Mouse (Mus musculus) stomach, embryonic 15.5 days (tissue): ENCODE data around the gene Ttll11. TPM values are rescaled to one million over a fixed set of nuclear protein-coding genes. Genes with fewer than 3 reads are reported as not detected.

Experiments used
- ATAC-seq: fragments of 200-750 bp; cut with Nextera tagmentation; 2 replicates; pipeline ENCODE4 v1.8.0; 2017; ENCODE audit warnings: low read depth, moderate number of reproducible peaks, moderate TSS enrichment; ENCODE audit not compliant: insufficient read depth, low FRiP score
- H3K27ac ChIP-seq: fragments of 300-500 bp; sonication (generic); 2 replicates; pipeline ENCODE4 v1.5.1; 2015; ENCODE audit warnings: mild to moderate bottlenecking, inconsistent platforms
- H3K27me3 ChIP-seq: fragments of 300-500 bp; sonication (generic); replicated peaks from 2 replicates; pipeline ENCODE4 v1.6.1; 2015; ENCODE audit warnings: inconsistent platforms
- H3K36me3 ChIP-seq: fragments of 300-500 bp; sonication (generic); 2 replicates; pipeline ENCODE4 v1.6.1; 2015; ENCODE audit warnings: inconsistent platforms
- H3K4me1 ChIP-seq: fragments of 300-500 bp; sonication (generic); 2 replicates; pipeline ENCODE4 v1.6.1; 2015; ENCODE audit warnings: inconsistent platforms
- H3K4me2 ChIP-seq: fragments of 300-500 bp; sonication (generic); 2 replicates; pipeline ENCODE4 v1.6.1; 2015; ENCODE audit warnings: mild to moderate bottlenecking, inconsistent platforms
- H3K4me3 ChIP-seq: fragments of 300-500 bp; sonication (generic); replicated peaks from 2 replicates; pipeline ENCODE4 v1.5.1; 2015; ENCODE audit warnings: inconsistent platforms
- H3K9ac ChIP-seq: fragments of 300-500 bp; sonication (generic); 2 replicates; pipeline ENCODE4 v1.6.1; 2015; ENCODE audit warnings: inconsistent platforms
- H3K9me3 ChIP-seq: fragments of 300-500 bp; sonication (generic); 2 replicates; pipeline ENCODE4 v1.6.1; 2016; ENCODE audit warnings: inconsistent platforms
- WGBS: fragments of 180-500 bp; shearing (Covaris S2); methylation state at CpG from one replicate; pipeline ENCODE4 v1.1.7; 2015; 5-methylcytosine and 5-hydroxymethylcytosine counted together
- polyA plus RNA-seq: library from polyadenylated mRNA; unstranded; fragments of >200 nt; fragmentation: Nextera tagmentation; extraction: Ambion mirVana; gene quantifications from 2 replicates; pipeline ENCODE4 v1.2.1, GENCODE M21; 2015

Ttll11 gene
- 0.55 and 0.65 TPM in 2 replicates for polyA plus RNA-seq

DNA sequence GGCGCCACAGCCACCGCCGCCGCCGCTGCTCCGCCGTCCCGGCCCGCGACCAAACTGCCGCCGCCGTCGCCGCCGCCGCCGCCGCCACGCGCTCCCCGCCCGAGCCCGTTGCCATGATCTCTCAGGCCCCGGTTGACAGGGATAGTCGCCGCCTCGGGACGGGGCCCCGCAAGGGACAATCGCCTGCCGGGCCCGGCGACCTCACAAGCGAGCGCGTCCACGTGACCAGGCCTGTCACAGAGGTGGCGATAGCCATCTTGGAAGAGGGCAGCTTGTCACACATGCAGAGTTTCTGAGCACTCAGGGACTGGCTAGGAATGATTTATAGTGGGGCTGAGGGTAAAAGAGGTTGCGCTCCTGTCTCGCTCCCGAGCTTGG lies at the start of gene Ttll11:
TSS of gene Ttll11 (minus strand) at position 270 of the 378 bp plus-strand sequence.
- H3K4me1 ChIP-seq, result no peaks in the 10 kb centered on the region
- peak within 1 kb of the TSS; percentile 85 for H3K4me3 ChIP-seq
- no peaks in the 10 kb centered on the region for H3K36me3 ChIP-seq
- H3K27ac ChIP-seq, result peak within 1 kb of the TSS; percentile 9; the same call in 1 of the 2 replicates
- peak within 1 kb of the TSS; percentile 90 for H3K4me2 ChIP-seq
- no peaks in the 10 kb centered on the region for H3K27me3 ChIP-seq
- WGBS, result under 1% methylated on average over 39 of the region's 42 CpGs
- peak within 1 kb of the TSS; percentile 74 for H3K9ac ChIP-seq
- ATAC-seq, result peak; percentile 86
- H3K9me3 ChIP-seq, result no peaks in the 10 kb centered on the region

DNA sequence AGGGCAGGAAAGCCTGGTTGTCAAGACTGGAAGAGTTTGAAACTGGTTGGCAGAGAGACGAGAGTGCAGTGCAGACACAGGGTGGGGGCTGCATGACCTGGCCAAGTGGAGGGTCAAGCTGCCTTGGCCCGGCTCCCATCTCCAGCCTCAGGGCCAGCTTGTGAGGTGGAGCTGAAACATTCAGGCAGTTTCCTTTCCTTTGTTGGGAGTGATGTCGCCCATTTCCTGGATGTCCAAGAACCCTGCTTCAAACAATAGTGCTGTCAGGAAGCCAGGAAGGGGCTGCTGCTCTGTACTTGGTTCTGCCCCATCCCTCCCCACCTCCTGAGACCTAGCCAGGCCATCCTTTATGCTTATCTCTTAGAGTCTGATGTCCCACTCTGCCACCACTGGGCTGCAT lies 43.6 kb upstream of the Ttll11 start:
- Histone ChIP-seq H3K4me1 (no peaks in the 10 kb centered on the region), H3K9ac (no peak overlapping the region), H3K9me3 (no peaks in the 10 kb centered on the region), H3K4me3 (no peak overlapping the region), H3K36me3 (no peaks in the 10 kb centered on the region), H3K27me3 (0 out of 2 replicates have a peak, but pooled peaks cover 3% of the 10 kb centered on the region), H3K4me2 (no peak overlapping the region), H3K27ac (no peak overlapping the region)
- ATAC-seq, result no peak
- WGBS, result 50% methylated on average over 3 of the region's 3 CpGs

DNA sequence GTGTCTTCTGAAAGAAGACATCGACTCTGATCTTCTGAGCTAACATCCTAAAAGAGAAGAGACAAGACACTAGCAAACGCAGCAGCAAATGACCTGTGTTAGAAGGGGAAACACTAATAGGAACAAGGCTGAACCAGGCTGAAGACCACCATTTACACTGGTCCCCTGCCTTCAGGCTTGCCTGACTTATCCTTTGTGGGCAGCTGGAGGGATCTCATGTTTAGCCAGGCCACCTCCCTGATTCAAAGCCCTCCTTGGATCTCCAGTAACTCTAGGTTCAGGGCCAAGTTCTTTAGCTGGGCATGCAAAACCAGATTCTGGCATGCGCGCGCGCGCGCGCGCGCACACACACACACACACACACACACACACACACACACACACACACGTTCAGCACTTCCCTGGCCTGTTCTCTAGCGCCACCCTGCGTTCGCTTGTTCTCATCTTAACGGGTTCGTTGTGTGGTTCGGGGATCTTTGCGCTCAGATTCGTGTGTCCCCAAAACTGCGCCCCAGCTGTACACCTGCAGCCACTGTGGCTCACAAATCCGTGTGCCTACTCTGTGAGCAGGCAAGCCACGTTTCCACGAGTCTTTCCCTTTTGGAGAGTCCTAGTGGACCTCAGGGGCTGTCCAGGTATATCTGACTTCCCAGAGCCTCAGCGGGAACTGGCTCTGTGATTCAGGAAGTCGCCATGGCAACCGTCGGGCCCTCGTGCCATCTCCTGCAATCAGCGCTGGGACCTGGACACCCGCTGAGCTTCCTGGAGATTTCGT lies 41.9 kb upstream of the Ttll11 start:
- no peaks in the 10 kb centered on the region for H3K4me1 ChIP-seq
- peak overlapping the region; percentile 50 for H3K4me2 ChIP-seq
- peak overlapping the region; percentile 25 for H3K4me3 ChIP-seq
- 13% methylated on average over 32 of the region's 32 CpGs for WGBS
- H3K9ac ChIP-seq, result no peak overlapping the region
- no peak overlapping the region for H3K27ac ChIP-seq
- no peaks in the 10 kb centered on the region for H3K9me3 ChIP-seq
- 0 out of 2 replicates have a peak, but pooled peaks have one; percentile 27 for ATAC-seq
- 0 out of 2 replicates have a peak, but pooled peaks cover 3% of the 10 kb centered on the region for H3K27me3 ChIP-seq
- no peaks in the 10 kb centered on the region for H3K36me3 ChIP-seq

DNA sequence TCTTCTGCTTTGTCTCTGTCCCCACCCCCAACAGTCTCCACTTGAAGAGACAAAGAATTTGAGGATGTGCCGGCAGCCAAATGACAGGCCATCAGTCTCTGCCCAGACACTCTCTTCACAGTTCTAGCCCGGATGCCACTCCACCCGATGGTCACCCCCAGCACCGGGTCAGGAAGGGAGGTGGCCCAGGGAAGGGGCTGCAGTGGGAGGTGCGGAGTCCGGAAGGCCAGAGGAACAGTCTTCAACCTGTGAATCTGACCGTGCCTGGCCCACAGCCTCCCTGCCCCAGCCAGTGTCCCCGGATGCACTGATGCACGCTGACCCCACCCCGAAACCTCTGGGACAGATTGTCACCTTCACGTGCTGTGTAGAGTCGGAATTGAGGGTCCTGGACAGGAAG lies 33.3 kb upstream of the Ttll11 start:
- no peaks in the 10 kb centered on the region for H3K9me3 ChIP-seq
- peak; percentile 33; the same call in 1 of the 2 replicates for ATAC-seq
- no peaks in the 10 kb centered on the region for H3K36me3 ChIP-seq
- no peak overlapping the region for H3K4me2 ChIP-seq
- no peak overlapping the region for H3K9ac ChIP-seq
- H3K4me3 ChIP-seq, result no peak overlapping the region
- H3K27me3 ChIP-seq, result peaks cover 18% of the 10 kb centered on the region
- 52% methylated on average over 12 of the region's 12 CpGs for WGBS
- H3K4me1 ChIP-seq, result peaks cover 11% of the 10 kb centered on the region; the same call in 1 of the 2 replicates
- no peak overlapping the region for H3K27ac ChIP-seq

DNA sequence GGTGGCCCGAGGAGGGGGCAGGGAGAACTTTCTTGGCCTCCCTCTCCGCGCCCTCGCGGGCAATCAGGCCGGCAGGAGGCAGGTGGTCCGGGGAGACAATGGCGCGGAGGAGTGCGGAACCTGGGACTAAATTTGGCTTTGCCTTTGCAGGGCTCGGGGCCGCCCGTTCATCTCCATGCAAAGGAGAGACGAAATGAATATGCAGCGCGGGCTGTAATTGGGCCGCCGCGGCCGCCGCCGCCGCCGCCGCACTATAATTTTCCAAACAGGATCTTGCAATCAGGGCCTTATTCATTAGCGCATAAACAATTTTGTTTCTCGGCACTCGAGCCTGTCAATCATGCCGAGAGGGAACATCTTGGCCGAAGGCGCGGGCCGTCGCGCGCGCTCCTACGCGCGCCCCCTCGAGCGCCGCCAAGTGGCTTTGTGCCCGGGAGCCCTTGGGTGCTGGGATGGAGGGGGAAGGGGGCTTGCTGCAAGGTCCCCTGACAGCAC lies 31.7 kb upstream of the Ttll11 start:
- no peak for ATAC-seq
- under 1% methylated on average over 44 of the region's 44 CpGs for WGBS
- no peaks in the 10 kb centered on the region for H3K9me3 ChIP-seq
- H3K4me2 ChIP-seq, result peak overlapping the region; percentile 89
- no peak overlapping the region; the same call in 1 of the 2 replicates for H3K9ac ChIP-seq
- H3K27ac ChIP-seq, result no peak overlapping the region
- H3K4me1 ChIP-seq, result peaks cover 11% of the 10 kb centered on the region; the same call in 1 of the 2 replicates
- H3K4me3 ChIP-seq, result peak overlapping the region; percentile 43
- H3K36me3 ChIP-seq, result no peaks in the 10 kb centered on the region
- peaks cover 18% of the 10 kb centered on the region for H3K27me3 ChIP-seq

DNA sequence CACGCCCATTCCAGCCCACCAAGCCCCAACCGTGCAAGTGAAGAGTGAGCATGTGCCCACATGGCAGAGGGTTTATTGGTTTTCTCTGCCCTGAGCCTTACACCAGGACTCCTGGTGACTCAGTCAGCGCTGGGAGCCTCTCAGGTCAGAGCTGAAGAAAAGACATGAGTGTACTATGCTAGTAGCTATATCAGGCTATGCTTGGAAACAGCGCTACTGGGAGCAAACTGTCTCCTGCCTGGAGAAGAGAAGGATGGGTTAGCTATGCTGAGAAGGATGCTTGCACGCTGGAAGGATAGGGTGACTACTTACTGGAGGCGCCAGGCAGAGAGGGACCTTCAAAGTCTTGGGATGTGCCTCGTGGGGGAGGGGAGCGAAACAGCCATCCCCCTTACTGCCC lies 30.9 kb upstream of the Ttll11 start:
- Histone ChIP-seq H3K4me3 (no peak overlapping the region), H3K4me1 (peaks cover 11% of the 10 kb centered on the region; the same call in 1 of the 2 replicates), H3K9me3 (no peaks in the 10 kb centered on the region), H3K9ac (no peak overlapping the region), H3K27me3 (peaks cover 18% of the 10 kb centered on the region), H3K27ac (no peak overlapping the region), H3K36me3 (no peaks in the 10 kb centered on the region), H3K4me2 (peak overlapping the region; percentile 89; the same call in 1 of the 2 replicates)
- ATAC-seq, result no peak
- whole genome bisulfite sequencing, result 51% methylated on average over 8 of the region's 8 CpGs

DNA sequence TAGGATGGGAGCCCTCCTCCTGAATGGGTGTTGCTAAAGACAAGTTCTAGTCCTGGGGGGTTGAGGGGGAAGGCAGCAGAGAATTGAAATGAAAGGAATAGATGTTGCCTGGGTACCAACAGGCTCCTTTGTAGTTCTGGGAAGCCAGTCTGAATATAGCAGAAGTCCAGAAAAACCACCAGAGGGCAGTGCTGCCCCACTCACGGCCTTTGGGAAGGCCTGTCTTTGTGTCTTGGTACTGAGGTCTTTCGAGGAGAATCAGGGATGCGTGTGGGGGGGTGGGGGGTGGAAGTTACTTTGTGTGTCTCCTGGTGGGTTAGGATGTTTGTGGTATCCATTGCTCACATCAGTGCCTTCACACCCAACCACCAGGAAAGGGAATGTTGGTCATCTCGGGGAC lies 29.7 kb upstream of the Ttll11 start:
- Histone ChIP-seq H3K4me2 (no peak overlapping the region), H3K9me3 (no peaks in the 10 kb centered on the region), H3K27ac (no peak overlapping the region), H3K4me1 (peaks cover 11% of the 10 kb centered on the region; the same call in 1 of the 2 replicates), H3K36me3 (no peaks in the 10 kb centered on the region), H3K4me3 (no peak overlapping the region), H3K27me3 (peaks cover 18% of the 10 kb centered on the region), H3K9ac (no peak overlapping the region)
- ATAC-seq, result no peak
- WGBS, result 25% methylated on average over 4 of the region's 4 CpGs

DNA sequence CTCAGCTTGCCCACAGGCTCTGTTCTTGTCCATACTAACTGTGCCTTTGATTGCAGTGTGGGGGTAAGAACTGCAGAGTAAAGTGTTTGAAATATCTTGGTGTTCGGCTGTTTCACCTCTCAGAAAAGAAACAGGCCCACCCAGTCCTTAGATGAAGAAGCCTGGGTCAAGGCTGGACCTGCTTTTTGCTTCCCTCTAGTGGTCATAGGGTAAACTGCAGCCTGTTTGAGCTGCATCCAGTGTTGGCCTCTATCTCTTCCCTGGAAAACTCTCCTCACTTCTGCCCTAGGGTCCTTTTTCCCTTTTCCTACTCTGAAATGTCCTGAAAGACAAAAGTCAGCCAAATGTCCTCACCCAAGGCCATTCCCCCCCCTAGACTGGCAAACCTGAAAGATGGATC lies 28.4 kb upstream of the Ttll11 start:
- Histone ChIP-seq H3K27ac (no peak overlapping the region), H3K4me1 (peaks cover 11% of the 10 kb centered on the region; the same call in 1 of the 2 replicates), H3K36me3 (no peaks in the 10 kb centered on the region), H3K27me3 (peaks cover 18% of the 10 kb centered on the region), H3K4me3 (no peak overlapping the region), H3K4me2 (no peak overlapping the region), H3K9me3 (no peaks in the 10 kb centered on the region), H3K9ac (no peak overlapping the region)
- ATAC-seq, result no peak
- whole genome bisulfite sequencing, result 13% methylated on average over 1 of the region's 1 CpGs

DNA sequence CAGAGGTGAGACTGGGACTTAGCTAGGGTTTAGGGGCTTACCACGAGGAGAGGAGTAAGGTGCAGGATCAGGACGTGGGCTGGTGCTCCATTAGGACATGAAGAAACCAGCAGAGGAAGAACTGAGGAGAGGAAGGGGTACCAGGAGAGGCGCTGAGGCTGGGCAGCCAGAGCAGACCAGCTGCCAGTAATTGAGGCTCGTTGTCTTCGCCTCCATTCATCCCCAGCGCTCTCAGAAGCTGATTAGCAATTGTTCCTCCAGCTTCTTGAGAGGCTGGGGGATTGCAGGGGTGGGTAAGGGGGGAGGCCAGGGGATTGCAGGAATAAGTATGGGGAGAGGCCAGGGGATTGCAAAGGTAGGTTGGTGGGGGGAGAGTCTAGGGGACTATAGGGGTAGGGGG lies 22.5 kb upstream of the Ttll11 start:
- no peak overlapping the region for H3K27ac ChIP-seq
- H3K4me3 ChIP-seq, result no peak overlapping the region
- no peaks in the 10 kb centered on the region for H3K4me1 ChIP-seq
- H3K27me3 ChIP-seq, result no peaks in the 10 kb centered on the region
- no peak overlapping the region for H3K4me2 ChIP-seq
- H3K9me3 ChIP-seq, result no peaks in the 10 kb centered on the region
- no peak for ATAC-seq
- no peaks in the 10 kb centered on the region for H3K36me3 ChIP-seq
- 49% methylated on average over 6 of the region's 6 CpGs for WGBS
- no peak overlapping the region for H3K9ac ChIP-seq

DNA sequence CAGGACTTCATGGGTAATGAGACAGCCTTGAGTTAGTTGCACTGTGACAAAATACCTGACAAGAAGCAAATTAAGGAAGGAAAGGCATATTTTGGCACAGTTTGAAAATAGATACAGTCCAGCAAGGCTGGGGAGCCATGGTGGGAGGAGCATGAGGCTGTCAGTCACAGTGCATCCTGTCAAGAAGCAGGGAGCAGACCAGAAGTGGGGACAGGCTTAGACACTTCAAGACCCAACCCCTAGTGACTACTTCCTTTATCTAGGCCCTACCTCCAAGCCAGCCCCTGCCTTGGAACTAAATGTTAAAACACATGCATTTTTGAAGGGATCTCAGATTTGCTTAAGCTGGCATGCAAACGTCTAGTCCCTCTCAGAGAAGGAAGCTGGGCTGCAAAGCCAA lies 20.7 kb upstream of the Ttll11 start:
- Histone ChIP-seq H3K36me3 (no peaks in the 10 kb centered on the region), H3K4me3 (no peak overlapping the region), H3K27ac (no peak overlapping the region), H3K4me2 (no peak overlapping the region), H3K4me1 (no peaks in the 10 kb centered on the region), H3K27me3 (no peaks in the 10 kb centered on the region), H3K9me3 (no peaks in the 10 kb centered on the region), H3K9ac (no peak overlapping the region)
- WGBS, result 42% methylated on average over 1 of the region's 1 CpGs
- ATAC-seq, result no peak

DNA sequence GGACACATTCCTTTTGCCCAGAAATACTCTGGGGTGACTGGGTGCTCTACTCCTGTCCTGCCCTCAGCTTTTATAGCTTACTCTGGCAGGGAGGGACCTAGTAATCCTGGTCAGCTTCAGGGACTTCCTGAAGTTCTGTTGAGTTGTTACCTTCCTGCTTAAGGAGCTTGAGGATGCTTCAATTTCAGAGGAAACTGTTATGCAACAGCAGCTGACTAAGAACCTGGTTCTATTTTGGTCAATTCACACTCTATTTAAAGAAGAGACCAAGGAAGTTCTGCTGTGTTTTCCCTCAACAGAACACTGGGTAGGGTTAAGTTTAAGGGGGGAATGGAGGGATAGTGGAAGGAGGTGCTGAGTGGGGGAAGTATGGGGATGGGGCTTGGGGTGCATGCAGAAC lies 19.5 kb upstream of the Ttll11 start:
- no peak for ATAC-seq
- no peaks in the 10 kb centered on the region for H3K9me3 ChIP-seq

DNA sequence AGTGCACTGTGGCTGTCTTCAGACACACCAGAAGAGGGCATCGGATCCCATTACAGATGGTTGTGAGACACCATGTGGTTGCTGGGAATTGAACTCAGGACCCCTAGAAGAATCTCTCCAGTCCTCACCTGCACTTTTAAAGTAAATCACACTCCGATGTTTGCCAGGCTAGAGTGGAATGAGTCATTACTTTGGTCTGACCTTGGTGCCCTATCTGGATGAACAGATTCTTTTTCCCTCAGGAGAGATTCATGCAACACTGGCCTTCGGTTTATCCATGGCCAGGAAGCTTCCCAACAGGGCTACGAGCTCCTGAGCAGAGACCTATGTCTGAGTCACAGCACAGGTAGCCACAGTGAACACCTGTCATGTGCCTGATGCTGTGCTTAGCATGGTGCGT lies 18.7 kb upstream of the Ttll11 start:
- Histone ChIP-seq H3K4me3 (no peak overlapping the region), H3K4me1 (no peaks in the 10 kb centered on the region), H3K4me2 (no peak overlapping the region), H3K36me3 (no peaks in the 10 kb centered on the region), H3K9ac (no peak overlapping the region), H3K27me3 (no peaks in the 10 kb centered on the region), H3K27ac (no peak overlapping the region), H3K9me3 (no peaks in the 10 kb centered on the region)
- WGBS, result 78% methylated on average over 5 of the region's 5 CpGs
- no peak for ATAC-seq

More for the DNA sequence above, 19.5 kb upstream of the Ttll11 start:
- no peaks in the 10 kb centered on the region for H3K4me1 ChIP-seq
- H3K27me3 ChIP-seq, result no peaks in the 10 kb centered on the region
- H3K27ac ChIP-seq, result no peak overlapping the region
- no peaks in the 10 kb centered on the region for H3K36me3 ChIP-seq
- H3K4me2 ChIP-seq, result no peak overlapping the region
- H3K9ac ChIP-seq, result no peak overlapping the region
- H3K4me3 ChIP-seq, result no peak overlapping the region
